Mouse (Mus musculus): ENCODE measurements around the gene Traf1. TPM values are rescaled to one million over a fixed set of nuclear protein-coding genes. Genes with fewer than 3 reads are reported as not detected.

Traf1 gene
- polyA plus RNA-seq (2012; ENCODE audit: insufficient read depth, low replicate concordance) = 0.44 TPM in 1 of 2 replicates, not detected in the other

GRCm38 (mm10) chr2:34961481-34962036 is at the start of gene Traf1:
Traf1 (minus strand) TSS chr2:34961772.
- Histone ChIP-seq H3K36me3 (replicated peaks; ENCODE audit: low read length) (no peaks in the 10 kb centered on the region), H3K9me3 (peaks cover 5% of the 10 kb centered on the region; the same call in 1 of the 2 replicates), H3K27me3 (replicated peaks) (peaks cover 34% of the 10 kb centered on the region), H3K4me3 (replicated peaks) (no peak within 1 kb of the TSS), H3K4me1 (peaks cover 69% of the 10 kb centered on the region)
- TF ChIP-seq FLI1 (IDR thresholded peaks at IDR 0.05; ENCODE audit: low read length) = no peak

GRCm38 (mm10) chr2:34998956-34999355 is 37.4 kb upstream of the Traf1 start:
- Histone ChIP-seq H3K36me3 (replicated peaks; ENCODE audit: low read length) (no peaks in the 10 kb centered on the region), H3K4me1 (peaks cover 9% of the 10 kb centered on the region), H3K9me3 (no peaks in the 10 kb centered on the region), H3K27me3 (replicated peaks) (peaks cover 25% of the 10 kb centered on the region), H3K4me3 (replicated peaks) (no peak overlapping the region)
- no peak for TF ChIP-seq FLI1 (IDR thresholded peaks at IDR 0.05; ENCODE audit: low read length)
- TF ChIP-seq GATA1 (IDR thresholded peaks at IDR 0.05; ENCODE audit: borderline replicate concordance, low read length) = no peak

GRCm38 (mm10) chr2:34996506-34996905 is 34.9 kb upstream of the Traf1 start:
- Histone ChIP-seq H3K4me1 (peaks cover 6% of the 10 kb centered on the region), H3K9me3 (no peaks in the 10 kb centered on the region), H3K27me3 (replicated peaks) (peaks cover 30% of the 10 kb centered on the region)

GRCm38 (mm10) chr2:34993696-34994356 is 32.3 kb upstream of the Traf1 start:
- Histone ChIP-seq H3K9me3 (no peaks in the 10 kb centered on the region), H3K4me3 (replicated peaks) (no peak overlapping the region), H3K27me3 (replicated peaks) (peaks cover 35% of the 10 kb centered on the region), H3K4me1 (no peaks in the 10 kb centered on the region), H3K36me3 (replicated peaks; ENCODE audit: low read length) (no peaks in the 10 kb centered on the region)
- TF ChIP-seq FLI1 (IDR thresholded peaks at IDR 0.05; ENCODE audit: low read length) (no peak), GATA1 (IDR thresholded peaks at IDR 0.05; ENCODE audit: borderline replicate concordance, low read length) (no peak)

More at GRCm38 (mm10) chr2:34996506-34996905, 34.9 kb upstream of the Traf1 start:
- H3K4me3 ChIP-seq (replicated peaks) = no peak overlapping the region
- no peaks in the 10 kb centered on the region for H3K36me3 ChIP-seq (replicated peaks; ENCODE audit: low read length)
- TF ChIP-seq FLI1 (IDR thresholded peaks at IDR 0.05; ENCODE audit: low read length) (no peak), GATA1 (IDR thresholded peaks at IDR 0.05; ENCODE audit: borderline replicate concordance, low read length) (no peak)

GRCm38 (mm10) chr2:34992729-34993695 is 31.4 kb upstream of the Traf1 start:
- Histone ChIP-seq H3K36me3 (replicated peaks; ENCODE audit: low read length) (no peaks in the 10 kb centered on the region), H3K9me3 (no peaks in the 10 kb centered on the region), H3K27me3 (replicated peaks) (peaks cover 33% of the 10 kb centered on the region), H3K4me1 (no peaks in the 10 kb centered on the region), H3K4me3 (replicated peaks) (no peak overlapping the region)
- TF ChIP-seq GATA1 (IDR thresholded peaks at IDR 0.05; ENCODE audit: borderline replicate concordance, low read length) (no peak), FLI1 (IDR thresholded peaks at IDR 0.05; ENCODE audit: low read length) (no peak)

GRCm38 (mm10) chr2:34991966-34992365 is 30.4 kb upstream of the Traf1 start:
- peaks cover 33% of the 10 kb centered on the region for H3K27me3 ChIP-seq (replicated peaks)

GRCm38 (mm10) chr2:34989749-34990148 is 28.2 kb upstream of the Traf1 start:
- H3K36me3 ChIP-seq (replicated peaks; ENCODE audit: low read length) = no peaks in the 10 kb centered on the region
- no peak overlapping the region for H3K4me3 ChIP-seq (replicated peaks)
- H3K27me3 ChIP-seq (replicated peaks) = peaks cover 24% of the 10 kb centered on the region
- TF ChIP-seq GATA1 (IDR thresholded peaks at IDR 0.05; ENCODE audit: borderline replicate concordance, low read length) (no peak), FLI1 (IDR thresholded peaks at IDR 0.05; ENCODE audit: low read length) (no peak)
- H3K4me1 ChIP-seq = peaks cover 4% of the 10 kb centered on the region; the same call in 1 of the 2 replicates
- no peaks in the 10 kb centered on the region for H3K9me3 ChIP-seq

More at GRCm38 (mm10) chr2:34991966-34992365, 30.4 kb upstream of the Traf1 start:
- TF ChIP-seq FLI1 (IDR thresholded peaks at IDR 0.05; ENCODE audit: low read length) (no peak), GATA1 (IDR thresholded peaks at IDR 0.05; ENCODE audit: borderline replicate concordance, low read length) (no peak)
- H3K4me3 ChIP-seq (replicated peaks) = no peak overlapping the region
- no peaks in the 10 kb centered on the region for H3K9me3 ChIP-seq
- no peaks in the 10 kb centered on the region for H3K36me3 ChIP-seq (replicated peaks; ENCODE audit: low read length)
- no peaks in the 10 kb centered on the region for H3K4me1 ChIP-seq

GRCm38 (mm10) chr2:34987595-34987994 is 26.0 kb upstream of the Traf1 start:
- H3K4me1 ChIP-seq = peaks cover 11% of the 10 kb centered on the region
- H3K4me3 ChIP-seq (replicated peaks) = no peak overlapping the region
- TF ChIP-seq GATA1 (IDR thresholded peaks at IDR 0.05; ENCODE audit: borderline replicate concordance, low read length) (no peak), FLI1 (IDR thresholded peaks at IDR 0.05; ENCODE audit: low read length) (no peak)
- H3K9me3 ChIP-seq = no peaks in the 10 kb centered on the region
- H3K27me3 ChIP-seq (replicated peaks) = peaks cover 13% of the 10 kb centered on the region
- H3K36me3 ChIP-seq (replicated peaks; ENCODE audit: low read length) = no peaks in the 10 kb centered on the region

- no peak overlapping the region for H3K4me3 ChIP-seq (replicated peaks)
- H3K9me3 ChIP-seq = no peaks in the 10 kb centered on the region
- TF ChIP-seq GATA1 (IDR thresholded peaks at IDR 0.05; ENCODE audit: borderline replicate concordance, low read length) (no peak), FLI1 (IDR thresholded peaks at IDR 0.05; ENCODE audit: low read length) (no peak)
- H3K36me3 ChIP-seq (replicated peaks; ENCODE audit: low read length) = no peaks in the 10 kb centered on the region
- peaks cover 13% of the 10 kb centered on the region for H3K27me3 ChIP-seq (replicated peaks)
- peaks cover 36% of the 10 kb centered on the region for H3K4me1 ChIP-seq
These were observed 23.3 kb upstream of the Traf1 start for GRCm38 (mm10) chr2:34984885-34985284.

All from megakaryocyte, embryonic 14.5 days (primary cell).